Mouse (Mus musculus) stomach, postnatal 0 days (tissue): ENCODE results near the gene Olfr402.

Experiments used
- CTCF ChIP-seq: IDR thresholded peaks from 2 replicates; pipeline ENCODE4 v1.5.1; 2016; ENCODE audit warnings: antibody characterized with exemption, low read depth, mild to moderate bottlenecking, moderate library complexity
- EP300 ChIP-seq: optimal IDR thresholded peaks from 2 replicates; pipeline ENCODE3; 2016; ENCODE audit warnings: antibody characterized with exemption

DNA sequence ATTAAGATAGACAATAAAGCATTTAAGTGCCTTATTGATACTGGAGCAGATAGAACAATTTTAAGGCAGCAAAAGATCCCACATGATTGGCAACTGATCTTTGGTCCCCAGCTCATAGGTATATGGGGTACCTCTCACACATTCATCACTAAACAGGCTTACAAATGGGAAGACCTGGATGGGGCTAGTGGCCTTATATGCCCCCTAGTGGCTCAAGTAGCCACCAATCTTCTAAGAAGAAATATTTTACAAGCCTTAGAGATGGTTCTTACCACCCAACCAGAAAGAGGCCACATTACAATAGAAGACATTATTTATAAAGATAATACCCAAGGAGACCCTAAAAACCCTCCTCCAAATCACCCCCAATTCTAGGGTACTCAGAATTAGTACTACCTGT is 7.5 kb upstream of the Olfr402 start:
- TF ChIP-seq CTCF (no peak), EP300 (no peak)
